In the genomic region with DNA sequence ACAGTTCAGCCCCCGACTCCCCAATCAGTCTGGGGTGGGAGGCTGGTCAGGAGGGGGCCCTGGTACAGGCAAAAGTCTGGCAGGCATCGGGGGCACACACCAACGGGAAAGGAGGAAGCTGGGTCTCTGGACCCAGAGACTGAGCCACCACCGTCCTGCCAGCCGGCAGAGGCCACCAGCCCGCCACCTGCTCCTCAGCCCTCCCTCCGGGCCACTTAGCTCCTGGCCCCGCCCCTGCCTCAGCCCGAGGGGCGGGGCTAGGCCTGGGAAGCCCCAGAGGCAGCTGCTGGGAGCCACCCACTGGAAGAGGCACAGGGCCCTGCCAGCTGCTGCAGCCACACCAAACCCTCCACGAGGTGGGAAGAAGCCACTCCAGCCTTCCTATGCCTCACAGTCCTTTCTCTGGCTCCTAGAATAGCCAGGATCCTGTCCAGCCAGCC, we compare ENCODE assay signal across 9 mouse cellular contexts. TPM values are rescaled to one million over a fixed set of nuclear protein-coding genes. Genes with fewer than 3 reads are reported as not detected.
DNase-seq lines count a peak whose midpoint lies in the region; ATAC-seq and TF ChIP-seq lines count a peak whose summit lies in the region.
"Had no signal": no experiment of that assay in that cellular context is flagged by ENCODE, and none has a peak within 500 bp of the region (broad histone marks: within the 10 kb centered on the region; RNA-seq: fewer than 3 reads in every experiment).

Gene Mfng (minus strand): TSS at position 186 of the 440 bp plus-strand sequence.

- peak within 1 kb of the TSS; percentile 8 for H3K4me3 ChIP-seq in hindbrain, postnatal 0 days (ENCODE audit: low read length)
- H3K4me3 ChIP-seq in limb, embryonic 12.5 days (replicated peaks), result peak within 1 kb of the TSS; percentile 16
- peak within 1 kb of the TSS; percentile 47 for H3K4me3 ChIP-seq in midbrain, embryonic 11.5 days (ENCODE audit: low read depth, low read length)

- H3K27ac ChIP-seq in hindbrain, postnatal 0 days, result peak within 1 kb of the TSS; percentile 72; the same call in 1 of the 2 replicates
- no peak within 1 kb of the TSS for H3K27ac ChIP-seq in limb, embryonic 12.5 days
- peak within 1 kb of the TSS; percentile 96 for H3K27ac ChIP-seq in midbrain, embryonic 11.5 days (ENCODE audit: low read depth, low read length)

- peak within 1 kb of the TSS; percentile 39 for H3K4me2 ChIP-seq in hindbrain, postnatal 0 days (ENCODE audit: low read depth, low read length)
- H3K4me2 ChIP-seq in limb, embryonic 12.5 days, result peak within 1 kb of the TSS; percentile 35
- peak within 1 kb of the TSS; percentile 65 for H3K4me2 ChIP-seq in midbrain, embryonic 11.5 days

- ATAC-seq in hindbrain, postnatal 0 days, result peak; percentile 72
- peak; percentile 48 for ATAC-seq in limb, embryonic 12.5 days (ENCODE audit: insufficient number of reproducible peaks, insufficient read depth, low FRiP score, low TSS enrichment, low read depth)
- peak; percentile 81 for ATAC-seq in midbrain, embryonic 11.5 days (ENCODE audit: low FRiP score)

- TF ChIP-seq CTCF in hindbrain, postnatal 0 days (IDR thresholded peaks at IDR 0.05; ENCODE audit: low read depth), result no peak

- no peaks in the 10 kb centered on the region for H3K9me3 ChIP-seq in hindbrain, postnatal 0 days (ENCODE audit: low read length)
- 0 out of 2 replicates have a peak, but pooled peaks cover 4% of the 10 kb centered on the region for H3K9me3 ChIP-seq in limb, embryonic 12.5 days
- no peaks in the 10 kb centered on the region for H3K9me3 ChIP-seq in midbrain, embryonic 11.5 days (ENCODE audit: control insufficient read depth, low read length)

- H3K4me1 ChIP-seq in hindbrain, postnatal 0 days (ENCODE audit: insufficient read depth, low read length), result peaks cover 3% of the 10 kb centered on the region; the same call in 1 of the 2 replicates
- peaks cover 25% of the 10 kb centered on the region for H3K4me1 ChIP-seq in limb, embryonic 12.5 days (replicated peaks)
- H3K4me1 ChIP-seq in midbrain, embryonic 11.5 days (ENCODE audit: control insufficient read depth, insufficient read depth, low read length), result peaks cover 47% of the 10 kb centered on the region

- H3K9ac ChIP-seq in hindbrain, postnatal 0 days (replicated peaks; ENCODE audit: low read length), result 0 out of 2 replicates have a peak within 1 kb of the TSS, but pooled peaks have one; percentile 6
- H3K9ac ChIP-seq in limb, embryonic 12.5 days (replicated peaks), result 0 out of 2 replicates have a peak within 1 kb of the TSS, but pooled peaks have one; percentile 8
- peak within 1 kb of the TSS; percentile 64 for H3K9ac ChIP-seq in midbrain, embryonic 11.5 days (ENCODE audit: low read length)

- H3K36me3 ChIP-seq in hindbrain, postnatal 0 days (ENCODE audit: insufficient read depth, low read length), result no peaks in the 10 kb centered on the region
- no peaks in the 10 kb centered on the region for H3K36me3 ChIP-seq in limb, embryonic 12.5 days
- H3K36me3 ChIP-seq in midbrain, embryonic 11.5 days (ENCODE audit: control insufficient read depth, insufficient read depth, low read length), result peaks cover 5% of the 10 kb centered on the region
- H3K36me3 ChIP-seq: G1E had no signal

- no peaks in the 10 kb centered on the region for H3K27me3 ChIP-seq in hindbrain, postnatal 0 days (ENCODE audit: insufficient read depth, low read length)
- H3K27me3 ChIP-seq in limb, embryonic 12.5 days, result peaks cover 35% of the 10 kb centered on the region
- H3K27me3 ChIP-seq in midbrain, embryonic 11.5 days (ENCODE audit: control insufficient read depth, insufficient read depth, low read length), result no peaks in the 10 kb centered on the region

- peak; percentile 43 to 75 for DNase-seq in cerebellum, postnatal 4 days (ENCODE audit: low spot score in 2 of 2)
- DNase-seq in cerebellum, adult 9-10 months, result no peak
- peak; percentile 80 for DNase-seq in embryo, embryonic 10 days (ENCODE audit: low spot score)
- peak; percentile 87 for DNase-seq in gastrocnemius, postnatal 25 days
- DNase-seq in hindbrain, postnatal 0 days (ENCODE audit: low spot score), result peak; percentile 85
- peak; percentile 99 for DNase-seq in midbrain, embryonic 11.5 days (ENCODE audit: low spot score, missing footprints)
- peak; percentile 66 for DNase-seq in spleen, adult 12 weeks (ENCODE audit: low spot score)

- WGBS in hindbrain, postnatal 0 days, result 7% methylated on average over 10 of the region's 11 CpGs
- WGBS in limb, embryonic 12.5 days, result 2% methylated on average over 11 of the region's 11 CpGs
- 0% methylated on average over 9 of the region's 11 CpGs for WGBS in midbrain, embryonic 11.5 days

RNA-seq across cellular contexts. Expression of gene Mfng, which starts in this region (rescaled TPM):
- total RNA-seq in gastrocnemius, postnatal 25 days (2021), result 1 to 10 TPM; 2.4 to 6.4 TPM
- 12.7 and 15.2 TPM in 2 replicates for total RNA-seq in hindbrain, postnatal 0 days (2014; rRNA removed)
- polyA plus RNA-seq in hindbrain, postnatal 0 days (2015; fragmentation: Nextera tagmentation; extraction: Ambion mirVana), result 16.6 and 17.9 TPM in 2 replicates
- polyA plus RNA-seq in limb, embryonic 12.5 days (2016; fragmentation: Nextera tagmentation; extraction: Ambion mirVana), result 12.1 and 12.4 TPM in 2 replicates
- 57.2 and 61.8 TPM in 2 replicates for polyA plus RNA-seq in midbrain, embryonic 11.5 days (2014; fragmentation: Nextera tagmentation; extraction: Ambion mirVana)
- total RNA-seq: G1E had no signal
- polyA plus RNA-seq: G1E had no signal

Comparison
In these comparisons a context has a peak if more than half of its experiments do, and no peak if none do; other contexts are left out.
1. H3K9ac ChIP-seq: peak in every context shown above with its lines; median percentile 64 in midbrain, embryonic 11.5 days; 8 in limb, embryonic 12.5 days; 6 in hindbrain, postnatal 0 days.